ENCODE assay signal across 18 mouse cellular contexts in the genomic region with DNA sequence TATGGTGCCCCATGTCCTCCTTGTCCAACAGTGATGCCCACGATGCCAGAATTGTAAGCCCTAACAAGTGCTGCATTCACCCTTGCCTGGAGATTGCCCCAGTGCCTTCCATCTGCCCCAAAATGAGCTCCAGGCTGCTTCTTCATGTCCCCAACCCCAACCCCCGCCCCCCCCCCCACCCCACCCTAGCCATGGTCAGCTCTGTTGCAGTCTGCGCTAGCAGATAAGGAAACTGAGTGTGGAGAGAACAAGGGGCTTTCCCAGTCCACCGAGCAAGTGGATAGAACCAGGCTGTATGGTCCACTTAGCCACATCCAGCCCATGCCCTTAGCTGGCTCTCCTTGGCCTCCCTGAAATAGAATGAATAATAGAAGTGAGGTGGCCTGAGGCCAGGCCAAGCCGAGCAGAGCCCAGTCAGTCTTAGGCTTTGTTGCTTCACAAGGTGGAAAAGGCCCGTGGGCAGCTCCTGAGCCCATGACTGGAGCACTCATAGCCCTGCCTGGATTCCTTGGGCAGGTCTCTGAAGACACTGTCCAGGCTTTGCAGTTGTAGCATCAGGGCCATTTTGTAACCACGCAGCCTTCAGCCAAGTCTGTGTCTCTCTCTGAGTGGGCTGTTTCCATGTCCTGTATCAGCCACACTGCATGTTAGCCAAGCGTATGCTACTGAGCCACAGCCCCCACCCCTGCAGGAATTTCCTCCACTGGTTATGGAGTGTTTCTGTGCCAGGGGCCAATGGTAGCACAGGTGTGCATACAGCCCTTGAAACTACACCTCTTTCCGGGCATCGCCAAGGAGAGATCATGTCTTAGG. TPM values are rescaled to one million over a fixed set of nuclear protein-coding genes. Genes with fewer than 3 reads are reported as not detected.
DNase-seq lines count a peak whose midpoint lies in the region; ATAC-seq lines count a peak whose summit lies in the region.
"Had no signal": no experiment of that assay in that cellular context is flagged by ENCODE, and none has a peak within 500 bp of the region (broad histone marks: within the 10 kb centered on the region; RNA-seq: fewer than 3 reads in every experiment).

No protein-coding gene starts in this region.

- DNase-seq in heart, postnatal 4 days, result no peak
- peak; percentile 23 to 39 for DNase-seq in heart, postnatal 14 days
- DNase-seq in thymus, postnatal 0 days (ENCODE audit: low spot score), result no peak
- DNase-seq: cerebellum, adult 11 months; forebrain, postnatal 0 days; gastrocnemius, postnatal 36 days; kidney, adult 8-10 months; kidney, postnatal 36 days; retina, postnatal 1 day; thymus, postnatal 25 days had no signal

- WGBS in heart, embryonic 11.5 days (ENCODE audit: insufficient replicate concordance), result 84% methylated on average over 10 of the region's 10 CpGs
- 67% methylated on average over 10 of the region's 10 CpGs for WGBS in liver, embryonic 16.5 days (ENCODE audit: insufficient replicate concordance)

- H3K4me3 ChIP-seq in heart, embryonic 11.5 days (ENCODE audit: low read depth, low read length), result no peak overlapping the region
- no peak overlapping the region for H3K4me3 ChIP-seq in brown adipose tissue, adult 24 weeks (ENCODE audit: insufficient read depth, low read depth, low read length)
- no peak overlapping the region for H3K4me3 ChIP-seq in liver, embryonic 16.5 days (ENCODE audit: low read depth, low read length)
- H3K4me3 ChIP-seq: embryonic facial prominence, embryonic 15.5 days; lung, embryonic 15.5 days; midbrain, embryonic 10.5 days had no signal

- H3K27me3 ChIP-seq in heart, embryonic 11.5 days (ENCODE audit: control insufficient read depth, insufficient read depth, low read length), result no peaks in the 10 kb centered on the region
- H3K27me3 ChIP-seq in liver, embryonic 16.5 days (ENCODE audit: control insufficient read depth, insufficient read depth, low read depth, low read length), result no peaks in the 10 kb centered on the region
- H3K27me3 ChIP-seq: embryonic facial prominence, embryonic 15.5 days; lung, embryonic 15.5 days had no signal

- H3K4me1 ChIP-seq in heart, embryonic 11.5 days (ENCODE audit: control insufficient read depth, insufficient read depth, low read length), result no peaks in the 10 kb centered on the region
- peaks cover 13% of the 10 kb centered on the region for H3K4me1 ChIP-seq in brown adipose tissue, adult 24 weeks (ENCODE audit: control insufficient read depth, insufficient read depth, insufficient read length, low read length)
- peaks cover 27% of the 10 kb centered on the region for H3K4me1 ChIP-seq in liver, embryonic 16.5 days (ENCODE audit: control insufficient read depth, low read depth, low read length)
- H3K4me1 ChIP-seq: embryonic facial prominence, embryonic 15.5 days; lung, embryonic 15.5 days; midbrain, embryonic 10.5 days had no signal

- no peaks in the 10 kb centered on the region for H3K9me3 ChIP-seq in heart, embryonic 11.5 days (replicated peaks; ENCODE audit: control insufficient read depth, low read length)
- H3K9me3 ChIP-seq in liver, embryonic 16.5 days (replicated peaks; ENCODE audit: control insufficient read depth, low read length), result no peaks in the 10 kb centered on the region
- H3K9me3 ChIP-seq: embryonic facial prominence, embryonic 15.5 days; lung, embryonic 15.5 days; midbrain, embryonic 10.5 days had no signal

- peaks cover 42% of the 10 kb centered on the region for H3K36me3 ChIP-seq in heart, embryonic 11.5 days (ENCODE audit: control insufficient read depth, insufficient read depth, low read length)
- H3K36me3 ChIP-seq in liver, embryonic 16.5 days (ENCODE audit: control insufficient read depth, insufficient read depth), result 0 out of 2 replicates have a peak, but pooled peaks cover 2% of the 10 kb centered on the region

- H3K27ac ChIP-seq in heart, embryonic 11.5 days (ENCODE audit: low read depth, low read length), result peak overlapping the region; percentile 54; the same call in 1 of the 2 replicates
- H3K27ac ChIP-seq in brown adipose tissue, adult 24 weeks (replicated peaks; ENCODE audit: low read depth, low read length), result peak overlapping the region; percentile 90
- peak overlapping the region; percentile 35; the same call in 1 of the 2 replicates for H3K27ac ChIP-seq in liver, embryonic 16.5 days (ENCODE audit: low read length)
- H3K27ac ChIP-seq: embryonic facial prominence, embryonic 15.5 days; lung, embryonic 15.5 days had no signal

- peak overlapping the region; percentile 27; the same call in 1 of the 2 replicates for H3K4me2 ChIP-seq in heart, embryonic 11.5 days
- H3K4me2 ChIP-seq in liver, embryonic 16.5 days (ENCODE audit: low read depth, low read length), result no peak overlapping the region; the same call in 1 of the 2 replicates
- H3K4me2 ChIP-seq: embryonic facial prominence, embryonic 15.5 days; lung, embryonic 15.5 days had no signal

- ATAC-seq in heart, embryonic 11.5 days (replicated peaks; ENCODE audit: insufficient number of reproducible peaks, low FRiP score, low TSS enrichment), result no peak; the same call in 1 of the 2 replicates
- peak; percentile 42; the same call in 1 of the 2 replicates for ATAC-seq in liver, embryonic 16.5 days (ENCODE audit: low read depth)
- ATAC-seq in erythroid progenitor cell, adult 5-6 weeks (replicated peaks; ENCODE audit: low FRiP score, poor library complexity, severe bottlenecking), result no peak
- ATAC-seq: CD4-positive, CD25-positive, alpha-beta regulatory T cell, adult 4 months; forebrain, postnatal 0 days had no signal

- intact Hi-C loops in heart, postnatal 14 days (cut with DNase I), result no loop called here

- H3K9ac ChIP-seq in heart, embryonic 11.5 days (ENCODE audit: low read depth, low read length), result no peak overlapping the region
- H3K9ac ChIP-seq in liver, embryonic 16.5 days (ENCODE audit: low read depth, low read length), result no peak overlapping the region
- H3K9ac ChIP-seq: embryonic facial prominence, embryonic 15.5 days; forebrain, postnatal 0 days; lung, embryonic 15.5 days had no signal

RNA-seq across cellular contexts. Expression of a gene that starts 11.3 kb away (rescaled TPM):
- polyA plus RNA-seq in heart, embryonic 11.5 days (2014; fragmentation: Nextera tagmentation; extraction: Ambion mirVana), result 19.5 and 21.3 TPM in 2 replicates
- 10 to 100 TPM; 14.2 to 14.6 TPM for total RNA-seq in heart, postnatal 4 days (2021)
- 10.4 and 13.8 TPM in 2 replicates for polyA plus RNA-seq in brown adipose tissue, adult 24 weeks (2012; ENCODE audit: insufficient read depth, insufficient read length, missing spikeins)
- 10 to 100 TPM; 11.4 to 12.1 TPM for total RNA-seq in heart, postnatal 14 days (2021)
- polyA plus RNA-seq in liver, embryonic 16.5 days (2015; fragmentation: Nextera tagmentation; extraction: Ambion mirVana), result 14.7 and 16.5 TPM in 2 replicates
- polyA plus RNA-seq in thymus, postnatal 0 days (2015; fragmentation: Nextera tagmentation; extraction: Ambion mirVana), result 27.8 and 28.1 TPM in 2 replicates
- 4.6 and 14.1 TPM in 2 replicates for total RNA-seq in erythroid progenitor cell, adult 5-6 weeks (2015; ENCODE audit: low replicate concordance)
- total RNA-seq in erythroid progenitor cell, adult 5-6 weeks (2017; ENCODE audit: low replicate concordance), result 5.4 and 20.9 TPM in 2 replicates

RNA-seq across cellular contexts. Expression of a gene that starts 16.7 kb away (rescaled TPM):
- polyA plus RNA-seq in heart, embryonic 11.5 days (2014; fragmentation: Nextera tagmentation; extraction: Ambion mirVana), result 22.2 and 22.9 TPM in 2 replicates
- total RNA-seq in heart, postnatal 4 days (2021), result 10 to 100 TPM; 52.4 to 63.5 TPM
- polyA plus RNA-seq in brown adipose tissue, adult 24 weeks (2012; ENCODE audit: insufficient read depth, insufficient read length, missing spikeins), result 77.1 and 78.5 TPM in 2 replicates
- total RNA-seq in heart, postnatal 14 days (2021), result 10 to 100 TPM; 74.7 to 80.0 TPM
- polyA plus RNA-seq in liver, embryonic 16.5 days (2015; fragmentation: Nextera tagmentation; extraction: Ambion mirVana), result 6.5 and 7.2 TPM in 2 replicates
- 7.6 and 10.6 TPM in 2 replicates for polyA plus RNA-seq in thymus, postnatal 0 days (2015; fragmentation: Nextera tagmentation; extraction: Ambion mirVana)
- total RNA-seq in erythroid progenitor cell, adult 5-6 weeks (2015; ENCODE audit: low replicate concordance), result 3.8 and 7.2 TPM in 2 replicates
- total RNA-seq in erythroid progenitor cell, adult 5-6 weeks (2017; ENCODE audit: low replicate concordance), result 12.4 and 18.7 TPM in 2 replicates

RNA-seq across cellular contexts. Expression of a gene that starts 21.6 kb away (rescaled TPM):
- 78.8 and 80.2 TPM in 2 replicates for polyA plus RNA-seq in heart, embryonic 11.5 days (2014; fragmentation: Nextera tagmentation; extraction: Ambion mirVana)
- total RNA-seq in heart, postnatal 4 days (2021), result 10 to 100 TPM; 72.7 to 73.7 TPM
- polyA plus RNA-seq in brown adipose tissue, adult 24 weeks (2012; ENCODE audit: insufficient read depth, insufficient read length, missing spikeins), result 66.4 and 76.9 TPM in 2 replicates
- 10 to 100 TPM; 50.6 to 56.2 TPM for total RNA-seq in heart, postnatal 14 days (2021)
- 17.0 and 19.1 TPM in 2 replicates for polyA plus RNA-seq in liver, embryonic 16.5 days (2015; fragmentation: Nextera tagmentation; extraction: Ambion mirVana)
- 66.9 and 77.5 TPM in 2 replicates for polyA plus RNA-seq in thymus, postnatal 0 days (2015; fragmentation: Nextera tagmentation; extraction: Ambion mirVana)
- total RNA-seq in erythroid progenitor cell, adult 5-6 weeks (2015; ENCODE audit: low replicate concordance), result 6.5 and 8.4 TPM in 2 replicates
- total RNA-seq in erythroid progenitor cell, adult 5-6 weeks (2017; ENCODE audit: low replicate concordance), result 5.4 and 10.8 TPM in 2 replicates

RNA-seq across cellular contexts. Expression of a gene that starts 34.8 kb away (rescaled TPM):
- 61.5 and 66.0 TPM in 2 replicates for polyA plus RNA-seq in heart, embryonic 11.5 days (2014; fragmentation: Nextera tagmentation; extraction: Ambion mirVana)
- 100 to 1,000 TPM; 379 to 401 TPM for total RNA-seq in heart, postnatal 4 days (2021)
- polyA plus RNA-seq in brown adipose tissue, adult 24 weeks (2012; ENCODE audit: insufficient read depth, insufficient read length, missing spikeins), result 378 and 560 TPM in 2 replicates
- total RNA-seq in heart, postnatal 14 days (2021), result 100 to 1,000 TPM; 441 to 477 TPM
- 24.2 and 31.3 TPM in 2 replicates for polyA plus RNA-seq in liver, embryonic 16.5 days (2015; fragmentation: Nextera tagmentation; extraction: Ambion mirVana)
- 7.9 and 10.2 TPM in 2 replicates for polyA plus RNA-seq in thymus, postnatal 0 days (2015; fragmentation: Nextera tagmentation; extraction: Ambion mirVana)
- 80.9 and 111 TPM in 2 replicates for total RNA-seq in erythroid progenitor cell, adult 5-6 weeks (2015; ENCODE audit: low replicate concordance)
- 33.9 and 79.7 TPM in 2 replicates for total RNA-seq in erythroid progenitor cell, adult 5-6 weeks (2017; ENCODE audit: low replicate concordance)

RNA-seq across cellular contexts. Expression of a gene that starts 35.1 kb away (rescaled TPM):
- 50.3 and 63.5 TPM in 2 replicates for polyA plus RNA-seq in heart, embryonic 11.5 days (2014; fragmentation: Nextera tagmentation; extraction: Ambion mirVana)
- 100 to 1,000 TPM; 139 TPM for total RNA-seq in heart, postnatal 4 days (2021)
- polyA plus RNA-seq in brown adipose tissue, adult 24 weeks (2012; ENCODE audit: insufficient read depth, insufficient read length, missing spikeins), result 83.8 and 94.3 TPM in 2 replicates
- 100 to 1,000 TPM in 1 of 2 experiments, 10 to 100 TPM in 1; 99.1 to 109 TPM for total RNA-seq in heart, postnatal 14 days (2021)
- 121 TPM in 2 replicates for polyA plus RNA-seq in liver, embryonic 16.5 days (2015; fragmentation: Nextera tagmentation; extraction: Ambion mirVana)
- polyA plus RNA-seq in thymus, postnatal 0 days (2015; fragmentation: Nextera tagmentation; extraction: Ambion mirVana), result 127 and 128 TPM in 2 replicates
- 118 and 151 TPM in 2 replicates for total RNA-seq in erythroid progenitor cell, adult 5-6 weeks (2015; ENCODE audit: low replicate concordance)
- total RNA-seq in erythroid progenitor cell, adult 5-6 weeks (2017; ENCODE audit: low replicate concordance), result 103 and 168 TPM in 2 replicates

Comparison
In these comparisons a context has a peak if more than half of its experiments do, and no peak if none do; other contexts are left out.
1. DNase-seq: peak in heart, postnatal 14 days (2 of 2); none in heart, postnatal 4 days (single experiment) and thymus, postnatal 0 days (single experiment).
2. H3K27ac ChIP-seq: peak in every context shown above with its lines; median percentile 90 in brown adipose tissue, adult 24 weeks; 54 in heart, embryonic 11.5 days; 35 in liver, embryonic 16.5 days.